Mouse (Mus musculus): ENCODE measurements around the gene Ikzf1. TPM values are rescaled to one million over a fixed set of nuclear protein-coding genes. Genes with fewer than 3 reads are reported as not detected.

The Ikzf1 gene
- polyA plus RNA-seq, 1 experiment from 2014 or later, result 1.5 TPM

- 74% methylated on average over 5 of the region's 5 CpGs for WGBS
- no peak for ATAC-seq (ENCODE audit: insufficient number of reproducible peaks, insufficient read depth, low FRiP score, low read depth)
Observed at GRCm38 (mm10) chr11:11725876-11726525, 41.2 kb downstream of the Ikzf1 start.

GRCm38 (mm10) chr11:11726807-11727276 lies 42.0 kb downstream of the Ikzf1 start:
- H3K4me1 ChIP-seq (ENCODE audit: control insufficient read depth in 2 of 2, insufficient read depth in 2 of 2, low read length in 2 of 2), result no peaks in the 10 kb centered on the region
- WGBS, result 44% methylated on average over 4 of the region's 4 CpGs
- H3K36me3 ChIP-seq (ENCODE audit: control insufficient read depth, insufficient read depth, low read length), result no peaks in the 10 kb centered on the region
- H3K4me3 ChIP-seq (ENCODE audit: control insufficient read depth in 1 of 2, insufficient read depth in 1 of 2, low read depth in 1 of 2, low read length in 2 of 2), result no peak overlapping the region
- H3K27me3 ChIP-seq (ENCODE audit: control insufficient read depth, insufficient read depth, low read length), result no peaks in the 10 kb centered on the region
- H3K9ac ChIP-seq (ENCODE audit: low read length), result no peak overlapping the region
- H3K4me2 ChIP-seq (ENCODE audit: low read length), result no peak overlapping the region
- no peak overlapping the region for H3K27ac ChIP-seq (replicated peaks in 1 of 2; ENCODE audit: control insufficient read depth in 1 of 2, insufficient read depth in 1 of 2, low read depth in 2 of 2, low read length in 2 of 2)
- no peaks in the 10 kb centered on the region for H3K9me3 ChIP-seq (ENCODE audit: control insufficient read depth, low read length)
- ATAC-seq (ENCODE audit: insufficient number of reproducible peaks, insufficient read depth, low FRiP score, low read depth), result no peak

More at GRCm38 (mm10) chr11:11725876-11726525, 41.2 kb downstream of the Ikzf1 start:
- Histone ChIP-seq H3K27ac (replicated peaks in 1 of 2; ENCODE audit: control insufficient read depth in 1 of 2, insufficient read depth in 1 of 2, low read depth in 2 of 2, low read length in 2 of 2) (no peak overlapping the region), H3K9ac (ENCODE audit: low read length) (no peak overlapping the region), H3K9me3 (ENCODE audit: control insufficient read depth, low read length) (no peaks in the 10 kb centered on the region), H3K27me3 (ENCODE audit: control insufficient read depth, insufficient read depth, low read length) (no peaks in the 10 kb centered on the region), H3K36me3 (ENCODE audit: control insufficient read depth, insufficient read depth, low read length) (no peaks in the 10 kb centered on the region), H3K4me1 (ENCODE audit: control insufficient read depth in 2 of 2, insufficient read depth in 2 of 2, low read length in 2 of 2) (no peaks in the 10 kb centered on the region), H3K4me3 (ENCODE audit: control insufficient read depth in 1 of 2, insufficient read depth in 1 of 2, low read depth in 1 of 2, low read length in 2 of 2) (no peak overlapping the region), H3K4me2 (ENCODE audit: low read length) (no peak overlapping the region)

GRCm38 (mm10) chr11:11727936-11728556 lies 43.2 kb downstream of the Ikzf1 start:
- no peak for ATAC-seq (ENCODE audit: insufficient number of reproducible peaks, insufficient read depth, low FRiP score, low read depth)
- H3K9ac ChIP-seq (ENCODE audit: low read length), result no peak overlapping the region
- WGBS, result 82% methylated on average over 10 of the region's 10 CpGs
- no peak overlapping the region for H3K27ac ChIP-seq (replicated peaks in 1 of 2; ENCODE audit: control insufficient read depth in 1 of 2, insufficient read depth in 1 of 2, low read depth in 2 of 2, low read length in 2 of 2)
- no peaks in the 10 kb centered on the region for H3K36me3 ChIP-seq (ENCODE audit: control insufficient read depth, insufficient read depth, low read length)
- no peak overlapping the region for H3K4me2 ChIP-seq (ENCODE audit: low read length)
- no peak overlapping the region for H3K4me3 ChIP-seq (ENCODE audit: control insufficient read depth in 1 of 2, insufficient read depth in 1 of 2, low read depth in 1 of 2, low read length in 2 of 2)
- H3K27me3 ChIP-seq (ENCODE audit: control insufficient read depth, insufficient read depth, low read length), result no peaks in the 10 kb centered on the region
- no peaks in the 10 kb centered on the region for H3K9me3 ChIP-seq (ENCODE audit: control insufficient read depth, low read length)
- H3K4me1 ChIP-seq (ENCODE audit: control insufficient read depth in 2 of 2, insufficient read depth in 2 of 2, low read length in 2 of 2), result no peaks in the 10 kb centered on the region

- no peaks in the 10 kb centered on the region for H3K36me3 ChIP-seq (ENCODE audit: control insufficient read depth, insufficient read depth, low read length)
- no peaks in the 10 kb centered on the region for H3K27me3 ChIP-seq (ENCODE audit: control insufficient read depth, insufficient read depth, low read length)
- no peak for ATAC-seq (ENCODE audit: insufficient number of reproducible peaks, insufficient read depth, low FRiP score, low read depth)
- no peak overlapping the region for H3K4me2 ChIP-seq (ENCODE audit: low read length)
- H3K27ac ChIP-seq (replicated peaks in 1 of 2; ENCODE audit: control insufficient read depth in 1 of 2, insufficient read depth in 1 of 2, low read depth in 2 of 2, low read length in 2 of 2), result no peak overlapping the region
- WGBS, result 36% methylated on average over 6 of the region's 6 CpGs
- no peaks in the 10 kb centered on the region for H3K4me1 ChIP-seq (ENCODE audit: control insufficient read depth in 2 of 2, insufficient read depth in 2 of 2, low read length in 2 of 2)
- no peak overlapping the region for H3K4me3 ChIP-seq (ENCODE audit: control insufficient read depth in 1 of 2, insufficient read depth in 1 of 2, low read depth in 1 of 2, low read length in 2 of 2)
- no peaks in the 10 kb centered on the region for H3K9me3 ChIP-seq (ENCODE audit: control insufficient read depth, low read length)
- H3K9ac ChIP-seq (ENCODE audit: low read length), result no peak overlapping the region
Observed at GRCm38 (mm10) chr11:11729216-11729615, 44.4 kb downstream of the Ikzf1 start.

GRCm38 (mm10) chr11:11730062-11730461 lies 45.3 kb downstream of the Ikzf1 start:
- H3K4me1 ChIP-seq (ENCODE audit: control insufficient read depth in 2 of 2, insufficient read depth in 2 of 2, low read length in 2 of 2), result no peaks in the 10 kb centered on the region
- H3K4me2 ChIP-seq (ENCODE audit: low read length), result no peak overlapping the region
- H3K9ac ChIP-seq (ENCODE audit: low read length), result no peak overlapping the region
- H3K9me3 ChIP-seq (ENCODE audit: control insufficient read depth, low read length), result no peaks in the 10 kb centered on the region
- no peaks in the 10 kb centered on the region for H3K27me3 ChIP-seq (ENCODE audit: control insufficient read depth, insufficient read depth, low read length)
- no peaks in the 10 kb centered on the region for H3K36me3 ChIP-seq (ENCODE audit: control insufficient read depth, insufficient read depth, low read length)
- no peak overlapping the region for H3K4me3 ChIP-seq (ENCODE audit: control insufficient read depth in 1 of 2, insufficient read depth in 1 of 2, low read depth in 1 of 2, low read length in 2 of 2)
- 66% methylated on average over 1 of the region's 1 CpGs for WGBS
- ATAC-seq (ENCODE audit: insufficient number of reproducible peaks, insufficient read depth, low FRiP score, low read depth), result no peak
- no peak overlapping the region for H3K27ac ChIP-seq (replicated peaks in 1 of 2; ENCODE audit: control insufficient read depth in 1 of 2, insufficient read depth in 1 of 2, low read depth in 2 of 2, low read length in 2 of 2)

- Histone ChIP-seq H3K9ac (ENCODE audit: low read length) (no peak overlapping the region), H3K27ac (replicated peaks in 1 of 2; ENCODE audit: control insufficient read depth in 1 of 2, insufficient read depth in 1 of 2, low read depth in 2 of 2, low read length in 2 of 2) (no peak overlapping the region), H3K4me1 (ENCODE audit: control insufficient read depth in 2 of 2, insufficient read depth in 2 of 2, low read length in 2 of 2) (no peaks in the 10 kb centered on the region), H3K4me2 (ENCODE audit: low read length) (no peak overlapping the region), H3K36me3 (ENCODE audit: control insufficient read depth, insufficient read depth, low read length) (no peaks in the 10 kb centered on the region), H3K27me3 (ENCODE audit: control insufficient read depth, insufficient read depth, low read length) (no peaks in the 10 kb centered on the region), H3K9me3 (ENCODE audit: control insufficient read depth, low read length) (no peaks in the 10 kb centered on the region), H3K4me3 (ENCODE audit: control insufficient read depth in 1 of 2, insufficient read depth in 1 of 2, low read depth in 1 of 2, low read length in 2 of 2) (no peak overlapping the region)
- WGBS, result 83% methylated on average over 1 of the region's 1 CpGs
- no peak for ATAC-seq (ENCODE audit: insufficient number of reproducible peaks, insufficient read depth, low FRiP score, low read depth)
Observed at GRCm38 (mm10) chr11:11731727-11732126, 46.9 kb downstream of the Ikzf1 start.

- no peaks in the 10 kb centered on the region for H3K36me3 ChIP-seq (ENCODE audit: control insufficient read depth, insufficient read depth, low read length)
- no peak for ATAC-seq (ENCODE audit: insufficient number of reproducible peaks, insufficient read depth, low FRiP score, low read depth)
- H3K27ac ChIP-seq (replicated peaks in 1 of 2; ENCODE audit: control insufficient read depth in 1 of 2, insufficient read depth in 1 of 2, low read depth in 2 of 2, low read length in 2 of 2), result no peak overlapping the region
- no peak overlapping the region for H3K4me3 ChIP-seq (ENCODE audit: control insufficient read depth in 1 of 2, insufficient read depth in 1 of 2, low read depth in 1 of 2, low read length in 2 of 2)
- no peaks in the 10 kb centered on the region for H3K4me1 ChIP-seq (ENCODE audit: control insufficient read depth in 2 of 2, insufficient read depth in 2 of 2, low read length in 2 of 2)
- no peaks in the 10 kb centered on the region for H3K9me3 ChIP-seq (ENCODE audit: control insufficient read depth, low read length)
- H3K27me3 ChIP-seq (ENCODE audit: control insufficient read depth, insufficient read depth, low read length), result no peaks in the 10 kb centered on the region
- no peak overlapping the region for H3K9ac ChIP-seq (ENCODE audit: low read length)
- 59% methylated on average over 8 of the region's 8 CpGs for WGBS
- H3K4me2 ChIP-seq (ENCODE audit: low read length), result no peak overlapping the region
Observed at GRCm38 (mm10) chr11:11732972-11733770, 48.4 kb downstream of the Ikzf1 start.

Data from heart, embryonic 14.5 days (tissue).